Mouse (Mus musculus): ENCODE measurements around the gene Tsga10ip. TPM values are rescaled to one million over a fixed set of nuclear protein-coding genes. Genes with fewer than 3 reads are reported as not detected.
"Not testable (repeated sequence)": the region's sequence is repeated elsewhere in the genome, so short reads cannot be mapped to it uniquely, and the experiment has no call there.

Tsga10ip gene
- polyA plus RNA-seq, 1 experiment from 2014 or later = not detected

DNA sequence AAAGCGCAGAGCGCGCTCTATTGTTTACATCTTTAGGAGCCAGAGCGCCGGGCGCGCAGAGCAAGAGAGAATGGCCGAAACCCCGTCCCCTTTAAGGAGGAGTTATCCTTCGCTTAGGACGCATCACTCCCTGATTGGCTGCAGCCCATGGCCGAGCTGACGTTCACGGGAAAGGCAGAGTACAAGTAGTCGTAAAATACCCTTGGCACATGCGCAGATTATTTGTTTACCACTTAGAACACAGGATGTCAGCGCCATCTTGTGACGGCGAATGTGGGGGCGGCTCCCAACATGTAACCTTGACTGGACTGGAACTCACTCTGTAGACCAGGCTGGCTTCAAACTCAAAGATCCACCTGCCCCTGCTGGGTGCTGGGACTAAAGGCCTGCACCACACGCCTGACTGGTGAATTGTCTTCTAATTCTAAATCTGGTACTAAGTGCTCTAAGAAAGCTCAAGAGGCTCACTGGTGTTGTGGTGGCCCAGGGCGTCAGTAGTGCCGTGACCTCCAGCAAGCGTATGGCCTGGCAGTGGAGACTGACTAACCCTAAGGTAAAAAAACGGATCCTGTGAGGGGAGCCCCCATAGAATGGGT, 4.3 kb upstream of the Tsga10ip start:
- H3K27me3 ChIP-seq (ENCODE audit: control insufficient read depth, insufficient read depth, low read depth, low read length); H3K9me3 ChIP-seq (replicated peaks; ENCODE audit: control insufficient read depth, low read length, poor library complexity, severe bottlenecking); H3K36me3 ChIP-seq (ENCODE audit: control insufficient read depth, insufficient read depth, low read length): not testable (repeated sequence)
- H3K9ac ChIP-seq (ENCODE audit: low read depth, low read length) = peak overlapping the region; percentile 76
- H3K4me1 ChIP-seq (ENCODE audit: control insufficient read depth, insufficient read depth, low read length) = peaks cover 12% of the 10 kb centered on the region
- peak; percentile 85 for ATAC-seq
- H3K27ac ChIP-seq (ENCODE audit: low read length) = peak overlapping the region; percentile 81
- H3K4me3 ChIP-seq (ENCODE audit: low read depth, low read length) = peak overlapping the region; percentile 50
- H3K4me2 ChIP-seq (ENCODE audit: low read length) = peak overlapping the region; percentile 60
- 13% methylated on average over 21 of the region's 25 CpGs for WGBS

DNA sequence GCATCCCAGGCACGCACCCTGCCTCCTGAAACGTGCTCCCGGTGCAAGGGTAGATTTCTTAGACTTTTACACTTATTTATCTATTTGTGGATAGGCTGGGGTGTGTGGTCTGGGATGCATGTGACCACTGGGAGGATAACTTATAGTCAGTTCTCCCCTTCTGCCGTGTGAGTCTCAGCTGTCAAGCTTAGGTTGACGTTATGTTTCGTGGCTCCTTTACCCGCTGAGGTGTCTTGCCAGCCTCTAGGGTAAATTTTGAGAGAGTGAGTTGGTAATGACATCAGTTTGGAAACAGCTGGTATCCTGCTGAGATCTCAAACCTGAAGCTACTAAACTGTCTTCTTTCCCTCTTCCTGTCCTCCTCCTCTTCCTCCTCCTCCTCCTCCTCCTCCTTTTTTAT, 3.6 kb upstream of the Tsga10ip start:
- Histone ChIP-seq H3K9ac (ENCODE audit: low read depth, low read length) (peak overlapping the region; percentile 43; the same call in 1 of the 2 replicates), H3K4me2 (ENCODE audit: low read length) (peak overlapping the region; percentile 52), H3K4me1 (ENCODE audit: control insufficient read depth, insufficient read depth, low read length) (peaks cover 12% of the 10 kb centered on the region), H3K27ac (ENCODE audit: low read length) (0 out of 2 replicates have a peak overlapping the region, but pooled peaks have one; percentile 26), H3K9me3 (replicated peaks; ENCODE audit: control insufficient read depth, low read length, poor library complexity, severe bottlenecking) (no peaks in the 10 kb centered on the region), H3K36me3 (ENCODE audit: control insufficient read depth, insufficient read depth, low read length) (no peaks in the 10 kb centered on the region), H3K27me3 (ENCODE audit: control insufficient read depth, insufficient read depth, low read depth, low read length) (no peaks in the 10 kb centered on the region), H3K4me3 (ENCODE audit: low read depth, low read length) (peak overlapping the region; percentile 32)
- 27% methylated on average over 7 of the region's 7 CpGs for WGBS
- no peak for ATAC-seq

DNA sequence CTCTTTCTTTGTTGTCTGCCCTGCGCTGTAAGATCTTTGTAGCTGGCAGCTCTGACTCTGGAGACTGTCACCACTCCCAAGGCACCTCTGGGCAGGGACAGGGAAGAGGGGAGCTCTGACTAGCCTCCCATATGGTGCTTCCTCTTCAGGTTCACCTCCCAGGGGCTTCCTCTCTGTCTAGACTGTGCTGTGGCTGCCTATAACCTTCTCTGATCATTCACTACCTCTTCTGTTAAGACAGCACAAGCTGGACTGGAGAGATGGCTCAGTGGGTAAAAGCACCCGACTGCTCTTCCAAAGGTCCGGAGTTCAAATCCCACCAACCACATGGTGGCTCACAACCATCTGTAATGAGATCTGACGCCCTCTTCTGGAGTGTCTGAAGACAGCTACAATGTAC, 1.3 kb downstream of the Tsga10ip start:
- H3K4me1 ChIP-seq (ENCODE audit: control insufficient read depth, insufficient read depth, low read length); H3K9ac ChIP-seq (ENCODE audit: low read depth, low read length); H3K9me3 ChIP-seq (replicated peaks; ENCODE audit: control insufficient read depth, low read length, poor library complexity, severe bottlenecking); H3K27me3 ChIP-seq (ENCODE audit: control insufficient read depth, insufficient read depth, low read depth, low read length); H3K4me3 ChIP-seq (ENCODE audit: low read depth, low read length); H3K4me2 ChIP-seq (ENCODE audit: low read length); H3K36me3 ChIP-seq (ENCODE audit: control insufficient read depth, insufficient read depth, low read length); ATAC-seq; H3K27ac ChIP-seq (ENCODE audit: low read length): not testable (repeated sequence)
- WGBS = 73% methylated on average over 4 of the region's 4 CpGs

DNA sequence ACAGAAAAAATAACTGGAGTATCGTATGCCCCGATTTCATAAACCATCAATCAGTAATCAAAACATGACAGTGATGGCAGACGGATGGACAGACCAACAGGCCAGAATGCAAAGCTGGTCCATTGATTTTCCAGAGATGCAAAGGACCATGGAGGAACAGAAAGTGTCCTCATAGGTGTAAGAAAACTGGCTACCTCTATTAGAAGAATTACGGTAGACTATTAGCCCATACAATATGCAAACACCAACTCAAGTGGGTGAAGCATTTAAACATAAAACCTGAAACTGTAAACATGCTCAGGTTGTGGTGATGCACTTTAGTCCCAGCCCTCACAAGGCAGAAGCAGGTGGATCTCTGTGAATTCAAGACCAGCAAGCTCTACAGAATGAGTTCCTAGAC, 7.0 kb downstream of the Tsga10ip start:
- Histone ChIP-seq H3K27ac (ENCODE audit: low read length) (no peak overlapping the region), H3K9me3 (replicated peaks; ENCODE audit: control insufficient read depth, low read length, poor library complexity, severe bottlenecking) (no peaks in the 10 kb centered on the region), H3K4me3 (ENCODE audit: low read depth, low read length) (no peak overlapping the region), H3K4me1 (ENCODE audit: control insufficient read depth, insufficient read depth, low read length) (peaks cover under 1% of the 10 kb centered on the region; the same call in 1 of the 2 replicates), H3K9ac (ENCODE audit: low read depth, low read length) (no peak overlapping the region), H3K27me3 (ENCODE audit: control insufficient read depth, insufficient read depth, low read depth, low read length) (no peaks in the 10 kb centered on the region), H3K4me2 (ENCODE audit: low read length) (no peak overlapping the region), H3K36me3 (ENCODE audit: control insufficient read depth, insufficient read depth, low read length) (no peaks in the 10 kb centered on the region)
- WGBS = 72% methylated on average over 4 of the region's 4 CpGs
- ATAC-seq = no peak

DNA sequence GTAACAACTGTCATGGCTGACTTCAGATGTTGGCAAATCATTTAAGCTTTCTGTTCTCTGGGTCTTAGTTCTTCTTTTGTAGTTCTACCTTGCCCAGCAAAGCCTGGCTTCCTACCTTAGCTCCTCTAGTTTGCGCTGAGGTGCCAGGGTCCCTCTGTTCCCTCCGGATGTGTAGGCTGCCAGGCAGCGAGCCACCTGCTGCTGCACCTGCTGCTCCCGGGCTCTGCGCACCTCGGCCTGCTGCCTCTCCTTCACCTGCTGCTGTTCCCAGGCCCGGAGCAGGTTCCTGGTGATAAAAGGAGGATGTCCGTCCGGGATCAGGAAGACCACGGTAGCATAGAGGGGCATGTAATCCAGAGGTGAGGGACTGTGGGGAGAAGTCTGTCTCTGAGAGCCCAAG, 8.2 kb downstream of the Tsga10ip start:
- Histone ChIP-seq H3K27me3 (ENCODE audit: control insufficient read depth, insufficient read depth, low read depth, low read length) (no peaks in the 10 kb centered on the region), H3K4me3 (ENCODE audit: low read depth, low read length) (no peak overlapping the region), H3K36me3 (ENCODE audit: control insufficient read depth, insufficient read depth, low read length) (no peaks in the 10 kb centered on the region), H3K4me2 (ENCODE audit: low read length) (no peak overlapping the region), H3K27ac (ENCODE audit: low read length) (no peak overlapping the region), H3K9me3 (replicated peaks; ENCODE audit: control insufficient read depth, low read length, poor library complexity, severe bottlenecking) (no peaks in the 10 kb centered on the region), H3K4me1 (ENCODE audit: control insufficient read depth, insufficient read depth, low read length) (peaks cover 12% of the 10 kb centered on the region), H3K9ac (ENCODE audit: low read depth, low read length) (no peak overlapping the region)
- ATAC-seq = no peak
- WGBS = 62% methylated on average over 10 of the region's 10 CpGs

DNA sequence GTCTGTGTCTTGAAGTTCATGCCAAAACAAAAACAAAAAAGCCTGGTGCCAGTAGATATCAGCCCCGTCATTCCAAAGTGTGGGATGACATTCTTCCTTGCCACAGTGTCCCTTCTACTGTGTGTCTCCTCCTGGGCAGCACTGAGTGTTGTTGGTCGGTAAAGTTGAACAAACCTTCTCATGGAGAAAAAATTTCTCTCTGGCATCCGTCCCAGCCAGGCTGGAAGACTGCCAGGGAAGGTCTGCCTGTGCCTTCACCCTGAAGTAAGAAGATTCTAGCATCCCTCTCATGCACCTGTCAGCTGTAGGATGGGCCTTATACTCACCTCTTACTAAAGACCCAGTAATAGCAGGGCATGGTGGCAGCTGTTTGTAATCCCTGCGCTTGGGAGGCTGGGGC, 9.4 kb downstream of the Tsga10ip start:
- Histone ChIP-seq H3K4me3 (ENCODE audit: low read depth, low read length) (no peak overlapping the region), H3K27ac (ENCODE audit: low read length) (no peak overlapping the region), H3K4me2 (ENCODE audit: low read length) (no peak overlapping the region), H3K4me1 (ENCODE audit: control insufficient read depth, insufficient read depth, low read length) (peaks cover 13% of the 10 kb centered on the region), H3K9ac (ENCODE audit: low read depth, low read length) (no peak overlapping the region), H3K9me3 (replicated peaks; ENCODE audit: control insufficient read depth, low read length, poor library complexity, severe bottlenecking) (no peaks in the 10 kb centered on the region), H3K27me3 (ENCODE audit: control insufficient read depth, insufficient read depth, low read depth, low read length) (no peaks in the 10 kb centered on the region), H3K36me3 (ENCODE audit: control insufficient read depth, insufficient read depth, low read length) (no peaks in the 10 kb centered on the region)
- ATAC-seq = no peak
- WGBS = 57% methylated on average over 4 of the region's 4 CpGs

DNA sequence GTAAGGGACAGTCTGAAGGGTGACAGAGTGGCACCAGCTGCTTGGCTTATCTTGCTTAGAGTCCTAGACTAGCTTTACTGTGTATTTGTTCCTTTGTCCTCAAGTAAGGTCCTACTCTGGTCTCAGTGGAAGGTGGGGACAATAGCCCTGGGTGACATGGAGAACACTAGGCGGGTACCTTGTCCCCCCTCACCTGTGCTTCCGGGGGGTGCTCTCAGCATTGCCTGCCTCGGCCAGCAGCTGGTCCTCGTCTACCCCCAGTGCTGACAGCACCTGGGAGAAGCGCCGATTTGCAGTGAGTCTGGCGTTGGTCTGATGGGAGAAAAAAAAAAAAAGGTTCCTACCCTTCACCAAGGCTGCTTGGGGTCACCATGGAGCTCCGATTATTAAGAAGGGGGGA, 11.9 kb downstream of the Tsga10ip start:
- no peak overlapping the region for H3K9ac ChIP-seq (ENCODE audit: low read depth, low read length)
- no peak overlapping the region for H3K27ac ChIP-seq (ENCODE audit: low read length)
- WGBS = 91% methylated on average over 8 of the region's 8 CpGs
- H3K27me3 ChIP-seq (ENCODE audit: control insufficient read depth, insufficient read depth, low read depth, low read length) = no peaks in the 10 kb centered on the region
- peaks cover 28% of the 10 kb centered on the region for H3K4me1 ChIP-seq (ENCODE audit: control insufficient read depth, insufficient read depth, low read length)
- no peak overlapping the region for H3K4me3 ChIP-seq (ENCODE audit: low read depth, low read length)
- H3K4me2 ChIP-seq (ENCODE audit: low read length) = no peak overlapping the region
- H3K9me3 ChIP-seq (replicated peaks; ENCODE audit: control insufficient read depth, low read length, poor library complexity, severe bottlenecking) = no peaks in the 10 kb centered on the region
- ATAC-seq = no peak
- H3K36me3 ChIP-seq (ENCODE audit: control insufficient read depth, insufficient read depth, low read length) = no peaks in the 10 kb centered on the region; the same call in 1 of the 2 replicates

DNA sequence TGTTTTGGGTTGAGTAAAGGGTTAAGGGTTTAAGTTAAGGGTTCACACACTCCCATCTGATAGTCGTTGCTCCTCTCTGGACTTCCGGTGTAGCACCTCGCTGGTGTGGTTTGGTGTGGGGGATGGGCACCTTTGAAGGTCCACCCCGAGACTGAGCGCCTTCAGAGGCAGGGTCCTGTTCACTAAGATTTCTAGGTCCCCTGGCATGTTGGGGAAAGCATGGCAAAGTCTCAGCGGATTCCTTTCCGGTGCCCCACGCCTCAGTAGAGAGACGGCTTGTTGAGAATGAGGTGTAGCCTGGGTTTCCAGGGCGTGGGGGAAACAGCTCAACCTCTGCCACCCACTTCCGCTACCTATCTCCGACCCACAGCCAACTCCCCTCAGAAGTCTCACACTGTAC, 12.7 kb downstream of the Tsga10ip start:
- WGBS = 52% methylated on average over 12 of the region's 12 CpGs

DNA sequence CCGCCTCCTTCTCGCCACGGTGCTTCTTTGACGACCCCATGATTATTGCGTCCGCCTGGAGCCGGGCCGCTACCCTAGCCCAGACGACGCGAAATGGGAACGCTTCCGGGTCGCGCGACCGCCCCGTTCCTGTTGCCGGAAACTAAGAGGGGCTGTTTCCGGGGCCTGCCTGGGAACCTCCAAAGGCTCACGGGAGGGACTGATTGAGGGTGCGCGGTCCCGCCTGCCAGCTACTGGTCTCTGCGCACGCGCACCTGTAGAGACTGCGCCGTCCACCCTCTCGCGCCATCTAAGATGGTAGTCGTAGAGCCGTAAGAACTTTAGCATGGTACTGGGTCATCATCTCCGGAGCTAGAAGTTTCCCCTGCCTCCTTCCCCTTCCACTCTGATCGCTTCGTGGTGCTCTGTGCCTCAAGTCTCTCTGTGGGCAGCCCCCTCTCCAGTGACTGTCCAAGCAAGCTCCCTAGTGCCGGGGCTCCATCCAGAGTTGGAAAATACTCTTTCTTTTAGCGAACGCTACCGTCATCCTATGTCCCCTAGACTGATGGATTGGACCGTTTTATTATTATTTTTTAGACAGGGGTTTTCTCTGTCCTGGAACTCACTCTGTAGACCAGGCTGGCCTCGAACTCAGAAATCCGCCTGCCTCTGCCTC, 13.6 kb downstream of the Tsga10ip start, which contains the start of gene Sart1:
Gene Sart1 (minus strand): TSS at position 116 of the 655 bp plus-strand sequence.
- peak within 1 kb of the TSS; percentile 81 for H3K9ac ChIP-seq (ENCODE audit: low read depth, low read length)
- peaks cover 28% of the 10 kb centered on the region for H3K4me1 ChIP-seq (ENCODE audit: control insufficient read depth, insufficient read depth, low read length)
- H3K4me3 ChIP-seq (ENCODE audit: low read depth, low read length) = peak within 1 kb of the TSS; percentile 71
- 3% methylated on average over 43 of the region's 43 CpGs for whole genome bisulfite sequencing
- H3K36me3 ChIP-seq (ENCODE audit: control insufficient read depth, insufficient read depth, low read length) = peaks cover 8% of the 10 kb centered on the region
- peak within 1 kb of the TSS; percentile 74 for H3K4me2 ChIP-seq (ENCODE audit: low read length)
- H3K27ac ChIP-seq (ENCODE audit: low read length) = peak within 1 kb of the TSS; percentile 82
- no peaks in the 10 kb centered on the region for H3K27me3 ChIP-seq (ENCODE audit: control insufficient read depth, insufficient read depth, low read depth, low read length)
- no peaks in the 10 kb centered on the region for H3K9me3 ChIP-seq (replicated peaks; ENCODE audit: control insufficient read depth, low read length, poor library complexity, severe bottlenecking)
- ATAC-seq = peak; percentile 96

More for the DNA sequence above, 12.7 kb downstream of the Tsga10ip start:
- ATAC-seq = no peak
- Histone ChIP-seq H3K4me3 (ENCODE audit: low read depth, low read length) (peak overlapping the region; percentile 71), H3K27me3 (ENCODE audit: control insufficient read depth, insufficient read depth, low read depth, low read length) (no peaks in the 10 kb centered on the region), H3K9me3 (replicated peaks; ENCODE audit: control insufficient read depth, low read length, poor library complexity, severe bottlenecking) (no peaks in the 10 kb centered on the region), H3K4me1 (ENCODE audit: control insufficient read depth, insufficient read depth, low read length) (peaks cover 28% of the 10 kb centered on the region), H3K27ac (ENCODE audit: low read length) (no peak overlapping the region), H3K9ac (ENCODE audit: low read depth, low read length) (no peak overlapping the region; the same call in 1 of the 2 replicates), H3K36me3 (ENCODE audit: control insufficient read depth, insufficient read depth, low read length) (no peaks in the 10 kb centered on the region; the same call in 1 of the 2 replicates), H3K4me2 (ENCODE audit: low read length) (peak overlapping the region; percentile 70)

Measured in midbrain, embryonic 16.5 days (tissue).